ENCODE assay signal across 10 mouse cellular contexts in genomic region chr12:29054367-29054766, GRCm38 (mm10).
A peak's percentile ranks its signal among the peaks of the same experiment; 100 is the strongest.
DNase-seq lines count a peak whose midpoint lies in the region; ATAC-seq and TF ChIP-seq lines count a peak whose summit lies in the region.
"Had no signal": no experiment of that assay in that cellular context is flagged by ENCODE, and none has a peak within 500 bp of the region (broad histone marks: within the 10 kb centered on the region; RNA-seq: fewer than 3 reads in every experiment).

No protein-coding gene starts in this region.

- H3K27ac ChIP-seq in kidney, embryonic 16.5 days (ENCODE audit: low read length), result no peak overlapping the region
- H3K27ac ChIP-seq in CH12.LX (ENCODE audit: insufficient read depth, low read depth), result no peak overlapping the region
- no peak overlapping the region for H3K27ac ChIP-seq in forebrain, postnatal 0 days (ENCODE audit: low read depth, low read length)
- H3K27ac ChIP-seq: limb, embryonic 13.5 days; stomach, embryonic 15.5 days had no signal

- H3K27me3 ChIP-seq in kidney, embryonic 16.5 days (ENCODE audit: insufficient read depth, low read length), result no peaks in the 10 kb centered on the region
- no peaks in the 10 kb centered on the region for H3K27me3 ChIP-seq in CH12.LX (replicated peaks)
- no peaks in the 10 kb centered on the region for H3K27me3 ChIP-seq in forebrain, postnatal 0 days (ENCODE audit: insufficient read depth, low read length)
- H3K27me3 ChIP-seq: limb, embryonic 13.5 days; stomach, embryonic 15.5 days had no signal

- H3K9me3 ChIP-seq in kidney, embryonic 16.5 days (ENCODE audit: low read length), result no peaks in the 10 kb centered on the region
- H3K9me3 ChIP-seq in CH12.LX (replicated peaks; ENCODE audit: low read length), result no peaks in the 10 kb centered on the region
- H3K9me3 ChIP-seq in forebrain, postnatal 0 days (ENCODE audit: low read length), result no peaks in the 10 kb centered on the region
- H3K9me3 ChIP-seq: limb, embryonic 13.5 days; stomach, embryonic 15.5 days had no signal

- TF ChIP-seq POLR2A in CH12.LX (IDR thresholded peaks at IDR 0.05; ENCODE audit: low read depth, low read length), result no peak

- WGBS in kidney, embryonic 16.5 days, result 39% methylated on average over 7 of the region's 7 CpGs
- 23% methylated on average over 7 of the region's 7 CpGs for WGBS in forebrain, postnatal 0 days

- TF ChIP-seq RAD21 in CH12.LX (IDR thresholded peaks at IDR 0.05; ENCODE audit: low read depth, low read length), result no peak

- no peak overlapping the region for H3K4me3 ChIP-seq in kidney, embryonic 16.5 days (ENCODE audit: low read length)
- no peak overlapping the region for H3K4me3 ChIP-seq in CH12.LX (replicated peaks in 1 of 3; ENCODE audit: low read depth in 2 of 3, low read length in 2 of 3, poor library complexity in 1 of 3)
- H3K4me3 ChIP-seq in forebrain, postnatal 0 days (ENCODE audit: low read depth, low read length), result no peak overlapping the region
- H3K4me3 ChIP-seq: limb, embryonic 13.5 days; stomach, embryonic 15.5 days had no signal

- H3K4me2 ChIP-seq in kidney, embryonic 16.5 days (replicated peaks; ENCODE audit: low read depth, low read length), result no peak overlapping the region
- H3K4me2 ChIP-seq in CH12.LX (ENCODE audit: insufficient read depth, low read depth, poor library complexity, severe bottlenecking), result no peak overlapping the region
- no peak overlapping the region for H3K4me2 ChIP-seq in forebrain, postnatal 0 days (ENCODE audit: low read depth)
- H3K4me2 ChIP-seq: limb, embryonic 13.5 days; stomach, embryonic 15.5 days had no signal

- H3K36me3 ChIP-seq in kidney, embryonic 16.5 days (ENCODE audit: insufficient read depth, low read length), result no peaks in the 10 kb centered on the region
- no peaks in the 10 kb centered on the region for H3K36me3 ChIP-seq in CH12.LX (replicated peaks in 1 of 2; ENCODE audit: control insufficient read depth in 1 of 2, insufficient read depth in 1 of 2, low read length in 1 of 2)
- no peaks in the 10 kb centered on the region for H3K36me3 ChIP-seq in forebrain, postnatal 0 days (ENCODE audit: insufficient read depth)
- H3K36me3 ChIP-seq: limb, embryonic 13.5 days; stomach, embryonic 15.5 days had no signal

- no peaks in the 10 kb centered on the region for H3K79me2 ChIP-seq in CH12.LX (replicated peaks; ENCODE audit: control insufficient read depth, extremely low read depth, insufficient read depth, poor library complexity, severe bottlenecking)

- ATAC-seq in kidney, embryonic 16.5 days (ENCODE audit: low FRiP score, low TSS enrichment), result no peak
- ATAC-seq in forebrain, postnatal 0 days, result peak; percentile 71

- no peak for TF ChIP-seq CTCF in CH12.LX (conservative IDR thresholded peaks at IDR 0.05 in 1 of 2, IDR thresholded peaks at IDR 0.05 in 1 of 2; ENCODE audit: low read depth in 2 of 2, low read length in 2 of 2)
- no peak for TF ChIP-seq CTCF in forebrain, postnatal 0 days (IDR thresholded peaks at IDR 0.05; ENCODE audit: low read depth)

- peak; percentile 56 for DNase-seq in kidney, postnatal 10 days
- DNase-seq in CH12.LX (ENCODE audit: extremely low read depth) (peak; percentile 10), NIH3T3 (ENCODE audit: low read depth) (peak; percentile 5)
- peak; percentile 62 for DNase-seq in forebrain, postnatal 0 days
- DNase-seq in natural killer cell, adult 2 months (ENCODE audit: low spot score in 2 of 2), result no peak
- DNase-seq in frontal cortex, postnatal 25 days (ENCODE audit: low spot score in 2 of 2), result no peak
- DNase-seq in urinary bladder, postnatal 14 days (ENCODE audit: low spot score), result no peak

- in situ Hi-C loops in CH12.LX (cut with MboI; ENCODE audit: low pct_ligation_motif_present, low pct_unique_long_range_greater_than_20kb, low sequenced_read_pairs), result no loop called here

- no peak overlapping the region for H3K9ac ChIP-seq in kidney, embryonic 16.5 days (replicated peaks; ENCODE audit: low read length)
- no peak overlapping the region for H3K9ac ChIP-seq in CH12.LX (ENCODE audit: insufficient read depth, low read depth)
- H3K9ac ChIP-seq in forebrain, postnatal 0 days, result no peak overlapping the region
- H3K9ac ChIP-seq: limb, embryonic 13.5 days; stomach, embryonic 15.5 days had no signal

- TF ChIP-seq EP300 in CH12.LX (IDR thresholded peaks at IDR 0.05; ENCODE audit: low read length), result no peak

- H3K4me1 ChIP-seq in kidney, embryonic 16.5 days (ENCODE audit: insufficient read depth, low read length), result peaks cover 13% of the 10 kb centered on the region
- peaks cover 0 to 7% of the 10 kb centered on the region in 2 experiments; a peak in 1 of 4 replicates for H3K4me1 ChIP-seq in CH12.LX (ENCODE audit: control insufficient read depth in 1 of 2, insufficient read depth in 2 of 2)
- no peaks in the 10 kb centered on the region for H3K4me1 ChIP-seq in forebrain, postnatal 0 days (ENCODE audit: insufficient read depth)

- dilution Hi-C loops in CH12.LX (cut with MboI; ENCODE audit: extremely low pct_ligation_motif_present, extremely low pct_unique_long_range_greater_than_20kb, low sequenced_read_pairs), result no loop called here

TF ChIP-seq in CH12.LX, 34 proteins besides CTCF, POLR2A, EP300 and RAD21:
- TF ChIP-seq JUN (IDR thresholded peaks at IDR 0.05; ENCODE audit: insufficient read depth, low read depth, low read length) (no peak), TCF12 (IDR thresholded peaks at IDR 0.05; ENCODE audit: low read depth, low read length) (peak; percentile 32; the same call in 1 of the 2 replicates)

Comparison
In these comparisons a context has a peak if more than half of its experiments do, and no peak if none do; other contexts are left out.
1. DNase-seq: peak in kidney, postnatal 10 days (single experiment), CH12.LX (single experiment), NIH3T3 (single experiment) and forebrain, postnatal 0 days (single experiment); none in natural killer cell, adult 2 months (0 of 2), frontal cortex, postnatal 25 days (0 of 2) and urinary bladder, postnatal 14 days (single experiment).